Mouse (Mus musculus) left cerebral cortex, postnatal 25 days (tissue): ENCODE results near the gene Pno1. TPM values are rescaled to one million over a fixed set of nuclear protein-coding genes. Genes with fewer than 3 reads are reported as not detected.
"Not testable (repeated sequence)": the region's sequence is repeated elsewhere in the genome, so short reads cannot be mapped to it uniquely, and the experiment has no call there.

Experiments
- DNase-seq, 2 experiments: peaks; one replicate each; pipeline ENCODE4 v3.0.0; 2022; ENCODE audit warnings: low spot score in 2 of 2, mixed read lengths in 1 of 2
- intact Hi-C: fragments of 180-260 bp; cut with DNase I; formaldehyde crosslinking; loops from one replicate; pipeline ENCODE4 v1.15.1; 2025
- total RNA-seq, 2 experiments: library from RNA; stranded (reverse); gene quantifications; 2 replicates each; pipeline ENCODE4 v1.2.3; 2021

Gene Pno1
- 10 to 100 TPM; 23.8 to 26.0 TPM for total RNA-seq

GRCm38 (mm10) chr11:17211258-17212140 is at the start of gene Pno1:
Gene Pno1, minus strand, starts transcription at chr11:17211568.
- peak; percentile 96 to 98 for DNase-seq
- intact Hi-C loops: loop anchor here (1.0 to 5.0 kb wide), 2 partner anchors 52 to 129 kb away; partner anchors contain the start of gene Ppp3r1

DNA sequence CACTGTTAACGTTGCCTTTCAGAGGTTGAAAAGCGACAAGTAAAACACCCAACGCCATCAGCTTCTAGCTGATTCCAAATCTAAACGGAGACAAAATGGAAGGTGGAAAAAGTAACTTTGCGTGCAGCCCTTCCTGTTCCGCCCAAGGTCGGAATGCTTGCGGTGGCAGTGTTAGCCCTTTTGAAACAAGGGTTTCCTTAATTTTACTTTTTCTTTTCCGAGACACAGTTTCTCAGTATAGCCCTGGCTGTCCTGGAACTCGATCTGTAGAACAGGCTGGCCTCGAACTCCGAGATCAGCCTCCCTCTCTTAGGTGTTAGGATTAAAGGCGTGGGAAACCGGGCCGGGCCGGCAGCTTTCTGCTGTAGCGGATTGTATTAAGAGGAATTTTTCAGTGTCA is 46.5 kb upstream of the Pno1 start:
- DNase-seq: peak; percentile 13 to 33
- intact Hi-C loops: no loop called here

GRCm38 (mm10) chr11:17257443-17257842 is 46.1 kb upstream of the Pno1 start, which contains the start of gene C1d:
Gene C1d, plus strand, starts transcription at chr11:17257579.
- intact Hi-C loops: no loop called here
- peak; percentile 97 to 98 for DNase-seq

- intact Hi-C loops: no loop called here
- peak in 1 of 2 experiments; percentile 6 for DNase-seq
Measured at GRCm38 (mm10) chr11:17256813-17257365, 45.5 kb upstream of the Pno1 start.

- intact Hi-C loops: no loop called here
- DNase-seq: no peak
Measured at GRCm38 (mm10) chr11:17248715-17249114, 37.3 kb upstream of the Pno1 start.

GRCm38 (mm10) chr11:17238598-17238997 is 27.2 kb upstream of the Pno1 start:
- DNase-seq, intact Hi-C loops: not testable (repeated sequence)

DNA sequence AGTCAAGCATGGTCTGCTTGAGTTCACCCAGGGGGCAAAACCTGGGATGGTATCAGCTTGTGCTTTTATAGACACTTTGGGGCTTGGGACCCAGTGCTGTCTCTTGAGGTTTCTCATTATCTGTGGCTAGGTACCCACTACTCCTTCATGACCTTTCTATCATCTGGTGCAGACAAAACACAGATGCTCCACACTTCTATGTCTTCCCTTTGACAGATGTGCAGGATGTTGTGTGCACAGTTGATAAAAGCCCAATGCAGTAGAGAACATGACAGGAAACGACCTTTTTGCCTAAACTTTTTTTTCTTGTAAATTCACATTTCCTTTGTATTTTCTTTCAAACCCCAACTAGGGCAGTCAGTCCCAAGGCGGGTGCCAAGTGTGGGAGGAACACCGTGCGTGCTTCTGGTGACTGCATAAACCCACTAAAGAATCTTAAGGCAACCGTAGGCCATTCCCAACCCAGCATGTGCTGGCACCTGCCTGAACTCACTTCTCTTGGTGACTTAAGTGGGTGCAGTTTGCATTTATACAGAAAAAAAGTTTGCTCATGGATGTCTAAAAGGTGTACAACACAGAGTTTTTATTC is 25.2 kb upstream of the Pno1 start:
- intact Hi-C loops: no loop called here
- DNase-seq: peak in 1 of 2 experiments; percentile 56

DNA sequence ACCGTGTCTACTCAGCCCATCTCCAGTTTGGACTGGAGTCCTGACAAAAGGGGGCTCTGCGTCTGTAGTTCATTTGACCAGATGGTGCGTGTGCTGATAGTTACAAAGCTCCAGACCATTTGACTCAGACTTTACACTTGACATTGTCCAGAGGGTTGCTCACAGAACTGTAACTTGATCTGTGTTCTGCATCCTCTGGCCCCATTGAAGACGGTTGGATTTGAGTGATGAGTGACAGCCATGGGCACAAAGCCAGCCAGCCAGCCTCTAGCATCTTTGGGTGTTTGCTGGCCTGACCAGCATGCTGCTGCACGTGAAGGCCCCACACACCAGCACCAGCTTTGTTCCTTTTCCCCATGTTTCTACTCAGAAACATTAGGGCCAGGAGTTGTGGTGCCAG is 21.4 kb upstream of the Pno1 start:
- no peak for DNase-seq
- intact Hi-C loops: no loop called here

DNA sequence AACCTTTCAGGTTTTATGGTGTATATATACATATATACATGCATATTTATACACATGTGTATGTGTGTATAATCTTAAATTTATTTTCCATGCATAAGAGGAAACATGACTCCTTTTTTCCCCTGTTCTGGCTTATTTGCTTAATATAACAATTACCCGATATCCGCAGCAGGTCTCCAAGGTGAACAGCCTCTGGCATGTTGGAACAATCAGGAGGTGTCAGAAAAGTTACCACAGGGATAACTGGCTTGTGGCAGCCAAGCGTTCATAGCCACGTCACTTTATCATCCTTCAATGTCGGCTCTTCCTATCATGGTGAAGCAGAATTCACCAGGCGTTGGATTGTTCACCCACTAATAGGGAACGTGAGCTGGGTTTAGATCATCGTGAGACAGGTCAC is 9.8 kb upstream of the Pno1 start:
- intact Hi-C loops: no loop called here
- DNase-seq: no peak

DNA sequence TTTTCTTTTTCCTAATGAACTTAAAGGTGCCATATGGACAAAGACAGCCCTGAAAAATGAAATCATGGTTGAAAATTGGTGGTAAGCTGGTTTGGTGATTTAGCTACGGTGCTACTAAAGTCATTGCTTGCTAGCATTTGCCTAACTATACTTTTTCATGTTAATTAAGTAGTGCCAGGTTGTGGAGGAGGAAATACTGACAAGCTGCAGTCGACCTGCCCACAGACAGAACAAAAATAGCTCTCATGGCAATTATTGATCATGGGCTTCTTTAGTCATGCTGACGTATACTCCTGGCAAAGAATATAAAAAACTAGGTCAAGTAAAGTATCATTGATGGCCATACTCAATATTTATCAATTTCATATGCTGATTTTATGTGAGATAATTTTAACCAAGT is 4.1 kb upstream of the Pno1 start:
- no peak for DNase-seq
- intact Hi-C loops: no loop called here

- DNase-seq: no peak
- intact Hi-C loops: loop anchor here (5.0 kb wide), 1 partner anchor 131 kb away; no protein-coding TSS in a partner anchor
Measured at GRCm38 (mm10) chr11:17212903-17213509, 1.6 kb upstream of the Pno1 start.

GRCm38 (mm10) chr11:17212141-17212495 is 750 bp upstream of the Pno1 start:
- DNase-seq: peak in 1 of 2 experiments; percentile 56
- intact Hi-C loops: loop anchor here (5.0 kb wide), 1 partner anchor 130 kb away; no protein-coding TSS in a partner anchor

GRCm38 (mm10) chr11:17202481-17202880 is 8.9 kb downstream of the Pno1 start:
- DNase-seq: no peak
- intact Hi-C loops: no loop called here

DNA sequence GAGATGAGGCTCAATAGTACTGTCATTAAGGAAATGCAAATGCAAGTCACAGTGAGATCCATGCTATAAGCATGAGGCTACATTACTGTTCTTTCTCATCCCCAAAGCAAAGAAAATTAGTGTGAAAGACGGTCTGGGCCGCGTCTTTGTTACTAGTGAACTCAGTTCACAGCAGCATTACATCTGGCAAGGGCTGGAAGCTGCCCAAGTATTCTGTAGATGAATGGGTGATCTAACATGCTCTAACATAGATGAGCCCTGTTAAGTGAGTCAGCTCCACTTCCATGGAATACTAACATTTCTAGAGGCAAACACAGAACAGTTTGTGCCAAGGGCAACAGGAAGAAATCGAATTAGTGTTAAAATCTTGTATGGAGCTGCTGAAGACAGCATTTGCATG is 10.4 kb downstream of the Pno1 start:
- no peak for DNase-seq

GRCm38 (mm10) chr11:17199840-17200501 is 11.4 kb downstream of the Pno1 start:
- intact Hi-C loops: no loop called here
- no peak for DNase-seq

More for the DNA sequence above, 10.4 kb downstream of the Pno1 start:
- intact Hi-C loops: no loop called here

DNA sequence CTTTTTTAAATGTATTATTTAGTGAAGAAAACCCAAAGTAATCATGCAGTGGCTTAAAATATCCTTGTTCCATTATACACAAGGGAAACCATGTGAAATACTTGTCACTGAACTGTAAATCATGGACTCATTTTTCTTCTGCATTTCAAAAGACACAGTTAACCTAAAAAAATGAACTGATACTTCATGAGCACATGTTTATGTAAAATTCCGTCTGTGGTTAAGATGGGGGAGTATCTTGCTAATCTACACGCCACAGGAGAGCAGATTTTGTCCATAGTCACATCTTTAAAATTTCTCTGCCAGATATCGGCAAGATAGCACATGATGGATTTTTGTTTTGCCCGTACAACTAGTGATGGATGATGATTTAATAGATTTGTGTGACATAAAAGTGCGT is 12.2 kb downstream of the Pno1 start:
- intact Hi-C loops: no loop called here
- DNase-seq: no peak

DNA sequence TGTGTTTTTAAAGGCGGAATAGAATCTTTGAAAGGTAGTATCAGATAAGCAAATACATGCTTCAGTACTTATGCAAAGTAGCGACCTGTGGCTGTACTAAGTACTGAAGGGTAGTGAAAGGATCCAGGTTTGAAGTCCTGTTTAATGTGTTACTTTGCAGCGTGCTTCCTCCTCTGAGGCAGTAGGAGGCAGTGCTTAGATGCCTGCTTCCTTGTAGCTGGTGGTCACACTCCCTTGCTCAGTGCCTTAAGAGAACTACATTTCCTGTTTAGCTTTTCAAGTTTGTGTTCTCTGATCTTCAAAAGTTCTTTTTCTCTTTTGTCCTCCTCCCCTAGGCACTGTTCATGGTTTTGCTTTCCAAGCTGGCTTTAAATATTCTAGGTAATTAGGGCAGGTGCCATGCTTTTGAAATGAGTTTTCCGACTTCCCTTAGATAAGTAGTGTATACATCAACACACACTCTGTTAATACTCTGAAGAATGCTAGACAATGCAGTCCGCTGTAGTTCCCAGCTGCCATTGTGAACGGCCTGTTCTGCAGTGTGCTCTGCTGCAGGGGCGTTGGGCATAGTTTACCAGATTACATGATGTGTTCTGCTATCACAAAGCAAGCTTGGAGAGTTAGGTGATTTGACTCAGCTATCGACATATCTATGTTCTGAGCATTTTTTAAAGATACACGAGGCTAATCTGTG is 19.1 kb downstream of the Pno1 start:
- DNase-seq: no peak
- intact Hi-C loops: no loop called here

DNA sequence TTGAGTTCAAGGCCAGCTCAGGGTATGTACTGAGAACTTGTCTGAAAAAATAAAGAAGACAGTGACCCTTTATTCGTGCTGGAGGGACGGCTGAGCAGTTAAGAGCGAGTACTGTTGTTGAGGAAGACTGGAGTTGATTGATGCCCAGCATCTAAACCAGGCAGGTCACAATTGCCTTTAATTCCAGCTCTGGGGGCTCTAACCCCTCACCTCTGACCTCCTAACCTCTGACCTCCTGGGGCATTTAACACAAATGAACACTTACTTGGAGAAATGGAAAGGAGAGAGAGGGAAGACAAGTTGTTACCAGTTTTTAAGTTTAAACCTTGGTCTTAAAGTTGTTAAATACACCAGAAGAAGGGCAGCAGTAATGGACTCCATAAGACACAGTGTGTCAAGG is 22.6 kb downstream of the Pno1 start:
- no peak for DNase-seq
- intact Hi-C loops: no loop called here

GRCm38 (mm10) chr11:17187649-17188048 is 23.7 kb downstream of the Pno1 start:
- intact Hi-C loops: no loop called here
- peak in 1 of 2 experiments; percentile 21 for DNase-seq
